Mouse (Mus musculus) embryonic stem cell, embryonic (primary cell): ENCODE measurements around the gene Tpcn2.

ENCODE experiments used
- CTCF ChIA-PET, 4 experiments: fragments of 300-600 bp in 2 of 4; fragments of 350-600 bp in 2 of 4; sonication (Branson Sonifier 250); formaldehyde crosslinking; loops; one replicate each; lab custom pipeline; 2022; ENCODE audit warnings: inconsistent platforms in 2 of 4; lab: Charles Lee
- POLR2A ChIA-PET, 4 experiments: fragments of 300-600 bp in 2 of 4; fragments of 350-600 bp in 2 of 4; sonication (Branson Sonifier 250); formaldehyde crosslinking; loops; one replicate each; lab custom pipeline; 2022; ENCODE audit warnings: antibody characterized with exemption in 4 of 4, inconsistent platforms in 1 of 4; lab: Charles Lee

Gene Tpcn2

DNA sequence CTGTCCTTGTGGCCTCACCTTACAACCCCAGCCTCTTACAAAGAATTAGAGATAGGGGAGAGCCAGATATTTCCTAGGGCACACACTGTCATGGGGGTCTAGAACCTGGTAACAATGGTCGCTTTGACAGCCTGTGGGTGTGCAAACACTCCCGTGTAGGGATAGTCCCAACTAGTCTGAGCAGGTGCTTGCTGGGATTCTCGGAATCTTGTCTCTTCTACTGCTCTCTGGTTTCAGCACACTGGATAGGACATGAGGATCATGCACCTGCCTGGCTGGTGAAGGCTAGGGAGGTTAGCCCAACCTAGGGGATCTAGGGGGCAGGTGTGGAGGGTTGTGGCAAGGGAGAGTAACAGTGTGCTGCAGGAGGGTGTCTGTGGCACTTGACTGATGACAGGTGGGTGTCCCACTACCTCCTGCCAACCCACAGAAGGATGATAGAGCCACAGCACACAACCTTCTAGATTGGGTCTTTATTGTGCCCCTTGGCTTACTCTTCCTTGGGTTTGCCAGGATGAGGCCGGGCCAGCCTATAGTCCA, 78.4 kb downstream of the Tpcn2 start:
- POLR2A ChIA-PET, result interaction anchor here in 2 of 4 experiments (0.8 to 1.9 kb wide), 5 partner anchors 9 to 265 kb away, joined by 3 to 9 read pairs (median 4); no protein-coding TSS in a partner anchor
- CTCF ChIA-PET, result interaction anchor here in 1 of 4 experiments (1.1 kb wide), 1 partner anchor 270 kb away, joined by 3 read pairs; no protein-coding TSS in a partner anchor

DNA sequence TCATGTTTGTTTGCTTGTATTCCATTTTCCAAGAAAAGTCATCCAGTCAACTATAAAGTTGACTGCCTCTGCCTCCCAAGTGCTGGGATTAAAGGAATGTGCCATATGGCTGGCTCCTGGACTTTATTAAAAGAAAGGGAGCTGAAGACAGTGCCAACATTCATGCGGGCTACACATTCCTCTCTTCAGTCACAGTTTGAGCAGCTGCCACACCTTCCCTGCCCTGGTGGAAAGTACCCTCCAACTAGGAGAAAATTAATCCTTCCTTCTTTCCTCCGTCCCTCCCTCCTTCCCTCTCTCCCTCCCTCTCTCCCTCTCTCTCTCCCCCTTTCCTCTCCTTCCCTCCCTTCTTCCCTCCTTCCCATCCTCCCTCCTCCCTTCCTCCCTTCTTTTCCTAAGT, 84.1 kb downstream of the Tpcn2 start:
- ChIA-PET POLR2A (interaction anchor here in 2 of 4 experiments (0.6 kb wide), 2 partner anchors 67 to 366 kb away, joined by 3 read pairs; no protein-coding TSS in a partner anchor), CTCF (interaction anchor here in 1 of 4 experiments (0.6 kb wide), 2 partner anchors 79 to 1161 kb away, joined by 3 to 4 read pairs; no protein-coding TSS in a partner anchor)

DNA sequence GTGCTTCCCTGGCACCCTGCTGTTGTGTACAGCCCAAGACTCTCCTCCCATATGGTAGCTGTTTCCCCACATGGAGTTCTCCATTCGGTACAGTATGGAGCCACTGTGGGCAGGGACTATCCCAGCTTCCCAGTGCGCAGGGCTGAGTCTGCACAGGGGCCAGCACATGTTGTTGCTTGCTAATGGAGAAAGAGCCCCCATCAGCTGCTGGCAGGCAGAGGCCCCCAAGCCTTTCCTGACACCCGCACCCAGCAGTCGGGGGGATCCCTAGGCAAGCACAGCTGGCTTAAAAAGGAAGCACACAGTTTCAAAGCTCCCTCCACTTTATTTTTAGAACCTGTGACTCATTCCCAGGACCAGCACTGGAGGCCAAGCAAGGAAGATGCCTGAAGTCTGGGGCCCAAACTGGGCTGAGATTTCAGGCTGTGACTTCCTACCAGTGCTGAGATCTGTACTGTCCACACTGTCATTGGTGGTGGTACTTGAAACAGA, 85.5 kb downstream of the Tpcn2 start:
- ChIA-PET POLR2A (interaction anchor here in 3 of 4 experiments (1.0 to 1.5 kb wide), 5 partner anchors 25 to 258 kb away, joined by 3 to 7 read pairs (median 3); partner anchors contain the start of gene Ccnd1 (in 1 of the 3)), CTCF (interaction anchor here in 1 of 4 experiments (0.8 kb wide), 1 partner anchor 261 kb away, joined by 4 read pairs; no protein-coding TSS in a partner anchor)

DNA sequence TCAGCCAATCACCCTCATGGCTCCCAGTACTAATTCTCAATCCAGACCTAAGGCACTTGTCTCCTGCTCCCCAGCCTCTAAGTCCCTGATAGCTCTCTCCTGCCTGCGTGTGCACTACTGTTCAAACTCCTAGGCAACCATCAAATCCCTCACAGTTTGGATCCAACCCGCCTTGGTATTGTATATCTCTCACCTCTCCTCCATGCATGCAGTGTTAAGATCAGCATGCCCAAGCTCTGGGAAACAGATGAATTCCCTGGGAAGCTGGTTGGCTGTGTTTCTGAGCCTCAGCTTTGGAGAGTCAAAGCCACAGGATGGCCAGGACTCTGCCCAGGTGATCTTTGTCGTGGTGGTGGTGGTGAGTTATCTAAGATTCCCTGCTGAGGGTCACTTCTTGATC, 86.1 kb downstream of the Tpcn2 start:
- ChIA-PET CTCF (no interaction called here), POLR2A (interaction anchor here in 3 of 4 experiments (0.6 to 1.5 kb wide), 6 partner anchors 22 to 255 kb away, joined by 3 to 7 read pairs (median 3); no protein-coding TSS in a partner anchor)

DNA sequence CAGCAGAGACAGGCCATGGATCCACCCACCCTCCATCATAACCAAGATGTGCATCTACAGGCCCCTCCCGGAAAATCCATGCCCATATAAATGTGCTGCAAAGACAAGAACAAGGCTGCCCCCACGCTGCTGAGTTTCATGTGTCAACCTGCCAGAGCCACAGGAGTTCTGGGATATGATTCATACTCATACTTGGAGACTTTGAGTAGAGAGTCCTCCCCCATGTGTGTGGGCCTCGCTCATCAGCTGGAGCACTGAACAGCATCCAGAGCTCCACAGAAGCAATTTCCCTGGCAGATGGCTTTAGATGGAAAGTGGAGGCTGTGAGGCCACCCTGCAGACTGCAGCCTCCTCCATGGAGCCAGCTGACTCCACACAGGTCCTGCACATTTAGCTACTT, 86.8 kb downstream of the Tpcn2 start:
- ChIA-PET POLR2A (interaction anchor here in 3 of 4 experiments (0.6 to 1.5 kb wide), 4 partner anchors 24 to 254 kb away, joined by 3 to 7 read pairs (median 4); no protein-coding TSS in a partner anchor), CTCF (no interaction called here)

DNA sequence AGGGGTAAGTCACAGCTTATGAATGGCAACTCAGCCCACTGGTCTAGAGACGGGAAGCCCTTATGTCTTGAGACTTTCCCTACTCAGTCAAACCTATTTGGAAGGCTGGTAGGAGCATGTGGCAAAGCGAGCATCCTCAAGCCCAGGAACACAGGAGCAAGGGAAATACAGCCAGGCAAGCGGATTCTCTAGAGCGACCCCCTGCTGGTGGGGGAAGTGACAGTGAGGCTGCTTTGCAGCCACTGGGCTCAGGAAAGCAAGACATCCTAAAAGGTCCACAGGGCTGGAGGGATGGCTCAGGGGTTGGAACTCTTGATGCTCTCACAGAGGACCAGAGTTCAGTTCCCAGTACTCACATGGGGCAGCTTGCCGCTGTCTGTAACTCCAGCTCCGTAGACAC, 87.5 kb downstream of the Tpcn2 start:
- ChIA-PET POLR2A (interaction anchor here in 1 of 4 experiments (1.3 to 1.7 kb wide), 3 partner anchors 10 to 24 kb away, joined by 3 to 6 read pairs (median 5); no protein-coding TSS in a partner anchor), CTCF (no interaction called here)

DNA sequence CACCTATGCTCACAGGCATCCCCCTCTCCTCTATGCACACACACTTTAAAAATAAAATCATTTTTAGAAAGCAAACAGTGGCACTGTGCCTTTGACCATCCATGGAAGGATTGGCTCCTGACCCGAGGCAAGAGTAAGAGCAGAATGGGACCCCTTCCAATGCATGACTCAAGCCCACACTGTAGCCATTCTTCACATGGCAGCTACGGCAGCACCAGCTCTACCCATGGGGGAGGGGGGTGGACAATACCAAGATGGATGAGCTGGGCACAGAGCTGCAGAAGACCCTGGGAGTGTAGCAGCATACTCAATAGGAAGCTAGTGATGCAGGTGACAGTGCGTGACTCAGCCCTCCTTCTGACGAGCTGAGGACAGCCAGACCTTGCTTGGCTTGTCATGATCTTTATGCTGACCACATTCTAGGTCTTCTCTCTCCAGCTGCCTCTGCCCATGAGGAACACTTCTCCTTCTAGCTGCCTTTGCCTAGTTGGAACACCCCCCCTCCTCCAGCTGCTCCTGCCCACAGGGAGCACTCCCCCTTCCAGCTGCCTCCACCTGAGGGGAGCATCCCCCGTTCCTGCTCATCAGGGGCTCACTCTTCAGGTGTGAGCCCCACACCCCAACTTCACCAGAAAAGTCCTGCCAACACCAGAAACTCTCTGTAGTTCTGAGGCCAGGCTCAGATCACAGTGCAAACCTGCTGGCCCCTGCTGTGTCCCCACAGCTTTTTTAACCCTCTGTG, 88.5 kb downstream of the Tpcn2 start:
- CTCF ChIA-PET, result interaction anchor here in 1 of 4 experiments (2.1 kb wide), 1 partner anchor 263 kb away, joined by 8 read pairs; no protein-coding TSS in a partner anchor
- POLR2A ChIA-PET, result interaction anchor here in 2 of 4 experiments (1.2 to 2.4 kb wide), 8 partner anchors 11 to 254 kb away, joined by 3 to 11 read pairs (median 5); no protein-coding TSS in a partner anchor

DNA sequence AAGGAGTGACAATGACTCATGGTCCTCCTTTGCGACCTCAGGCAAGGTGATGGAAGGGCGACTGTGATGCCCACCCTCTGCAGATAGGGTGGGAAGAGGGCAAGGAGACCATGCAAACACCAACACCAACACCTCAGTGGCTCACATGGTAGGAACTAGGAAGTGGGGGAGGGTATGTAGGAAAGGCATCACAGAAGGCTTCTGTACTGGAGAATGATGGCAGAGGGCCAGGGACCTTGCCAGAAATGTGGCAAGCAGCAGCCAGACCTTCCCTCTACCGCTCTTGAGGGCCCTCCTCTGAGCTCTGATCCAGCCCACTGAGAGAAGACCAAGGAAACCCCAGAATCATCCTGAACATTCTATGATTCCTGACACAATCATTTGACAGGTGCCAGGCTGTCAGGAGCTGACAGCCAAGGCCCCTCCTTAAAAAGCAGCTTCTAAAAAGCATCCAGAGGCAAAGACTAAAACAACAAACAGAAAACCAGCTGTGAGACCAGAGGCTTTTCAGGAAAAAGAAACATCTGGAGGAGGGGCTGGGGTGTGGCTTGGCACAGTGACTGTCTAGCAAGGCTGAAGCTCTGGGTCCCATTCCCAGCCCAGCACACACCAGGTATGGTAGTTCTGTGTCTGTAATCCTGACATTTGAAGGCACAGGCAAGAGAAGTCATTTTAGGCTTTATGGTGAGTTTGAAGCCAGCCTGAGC, 89.2 kb downstream of the Tpcn2 start:
- CTCF ChIA-PET, result interaction anchor here in 1 of 4 experiments (2.1 kb wide), 1 partner anchor 263 kb away, joined by 8 read pairs; no protein-coding TSS in a partner anchor
- POLR2A ChIA-PET, result interaction anchor here in 3 of 4 experiments (0.7 to 2.4 kb wide), 10 partner anchors 12 to 253 kb away, joined by 3 to 11 read pairs (median 4); no protein-coding TSS in a partner anchor

DNA sequence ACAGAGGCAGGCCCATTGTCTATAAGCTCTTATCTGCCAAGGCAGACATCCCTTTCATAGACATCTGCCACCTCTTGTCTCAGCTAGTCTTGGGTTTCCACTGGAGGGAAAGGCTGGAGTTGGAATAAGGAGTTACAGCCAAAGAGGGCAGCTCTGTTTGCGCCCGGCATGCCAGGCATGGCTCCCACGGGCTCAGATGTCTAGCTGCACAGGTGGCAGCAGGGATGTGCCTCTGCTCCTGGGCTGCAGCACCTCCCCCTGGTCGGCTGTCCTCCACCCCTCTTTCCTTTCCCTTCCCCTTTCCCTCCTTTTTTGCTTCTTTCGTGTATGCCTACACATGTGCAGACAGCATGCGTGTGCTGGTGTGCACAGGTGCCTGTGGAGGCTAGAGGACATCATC, 91.0 kb downstream of the Tpcn2 start:
- ChIA-PET POLR2A (interaction anchor here in 1 of 4 experiments (1.6 to 2.4 kb wide), 2 partner anchors 11 to 261 kb away, joined by 4 to 11 read pairs; no protein-coding TSS in a partner anchor), CTCF (no interaction called here)

DNA sequence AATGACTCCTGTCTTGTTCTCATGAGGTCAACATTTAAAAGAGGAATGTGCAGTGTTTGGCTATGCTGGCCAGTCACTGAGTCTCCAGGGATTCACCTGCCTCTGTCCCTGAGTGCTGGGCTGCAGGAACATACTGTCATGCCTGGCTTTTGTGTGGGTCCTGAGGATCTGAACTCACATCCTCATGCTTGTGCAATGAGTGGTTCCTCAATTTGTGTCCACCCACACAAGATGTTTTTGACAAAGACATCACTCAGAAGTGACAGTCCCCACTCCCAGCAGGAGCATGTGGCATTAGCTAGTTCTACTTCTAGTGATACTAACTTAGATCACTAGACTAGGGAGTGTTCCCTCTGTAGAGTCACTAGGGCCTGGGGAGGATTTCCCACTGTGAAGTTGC, 93.3 kb downstream of the Tpcn2 start:
- ChIA-PET POLR2A (interaction anchor here in 1 of 4 experiments (0.5 kb wide), 1 partner anchor 55 kb away, joined by 3 read pairs; no protein-coding TSS in a partner anchor), CTCF (no interaction called here)

DNA sequence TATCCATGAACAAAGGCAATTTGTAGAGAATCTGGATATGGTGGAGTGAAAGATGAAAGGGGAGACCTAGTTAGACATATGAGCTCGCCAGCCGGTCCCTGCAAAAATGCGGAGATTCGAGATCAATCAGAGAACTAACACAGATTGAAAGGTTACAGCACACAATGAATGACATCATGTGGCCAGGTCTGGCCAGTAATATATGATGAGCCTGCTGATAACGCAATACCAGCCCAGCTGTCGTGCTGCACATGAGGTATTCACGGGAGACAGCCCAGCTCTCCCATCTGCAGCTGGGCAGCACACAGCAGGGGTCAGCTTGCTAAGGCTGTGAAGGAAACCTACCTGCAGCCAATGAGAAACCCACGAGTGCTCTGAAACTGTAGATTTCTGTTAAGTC, 94.5 kb downstream of the Tpcn2 start:
- ChIA-PET POLR2A (interaction anchor here in 1 of 4 experiments (1.3 kb wide), 1 partner anchor 14 kb away, joined by 4 read pairs; no protein-coding TSS in a partner anchor), CTCF (interaction anchor here in 1 of 4 experiments (0.7 kb wide), 1 partner anchor 12 kb away, joined by 3 read pairs; no protein-coding TSS in a partner anchor)

DNA sequence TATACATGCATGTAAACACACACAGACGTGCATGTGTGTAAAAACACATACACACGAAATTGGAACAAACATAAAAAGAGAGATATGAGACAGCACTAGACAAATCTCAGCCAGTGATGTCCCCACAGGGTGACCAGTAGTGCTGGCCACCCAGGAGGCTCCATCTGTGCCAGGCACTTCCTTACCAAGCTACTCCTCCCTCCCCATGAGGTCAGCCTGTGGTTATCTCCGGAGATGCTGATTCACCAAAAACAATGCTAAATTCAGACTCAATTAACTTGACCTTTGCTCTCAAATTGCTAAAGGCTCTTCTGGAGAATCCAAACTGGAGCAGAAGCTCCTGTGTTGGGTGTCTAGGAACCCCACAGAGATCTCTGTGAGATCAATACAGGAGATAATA, 96.0 kb downstream of the Tpcn2 start:
- ChIA-PET CTCF (no interaction called here), POLR2A (no interaction called here)

DNA sequence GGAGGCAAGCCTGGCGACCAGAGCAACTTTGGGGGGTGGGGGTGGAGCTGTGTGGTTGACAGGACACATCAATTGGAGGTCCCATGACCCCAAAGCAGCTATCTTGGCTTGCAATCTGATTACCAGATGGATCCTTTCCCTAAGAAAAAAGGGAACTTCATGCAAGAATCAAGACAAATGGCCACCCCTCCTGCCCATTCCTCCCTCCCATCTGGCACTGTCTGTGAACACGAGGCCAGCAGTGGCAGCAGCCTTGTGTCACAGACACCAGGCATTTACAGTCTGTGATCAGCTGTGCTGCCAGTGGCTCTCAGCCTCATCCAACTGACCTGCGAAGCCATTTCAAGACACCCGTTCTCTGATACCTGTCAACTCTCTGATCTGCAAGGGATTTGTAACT, 101.4 kb downstream of the Tpcn2 start:
- CTCF ChIA-PET, result no interaction called here

DNA sequence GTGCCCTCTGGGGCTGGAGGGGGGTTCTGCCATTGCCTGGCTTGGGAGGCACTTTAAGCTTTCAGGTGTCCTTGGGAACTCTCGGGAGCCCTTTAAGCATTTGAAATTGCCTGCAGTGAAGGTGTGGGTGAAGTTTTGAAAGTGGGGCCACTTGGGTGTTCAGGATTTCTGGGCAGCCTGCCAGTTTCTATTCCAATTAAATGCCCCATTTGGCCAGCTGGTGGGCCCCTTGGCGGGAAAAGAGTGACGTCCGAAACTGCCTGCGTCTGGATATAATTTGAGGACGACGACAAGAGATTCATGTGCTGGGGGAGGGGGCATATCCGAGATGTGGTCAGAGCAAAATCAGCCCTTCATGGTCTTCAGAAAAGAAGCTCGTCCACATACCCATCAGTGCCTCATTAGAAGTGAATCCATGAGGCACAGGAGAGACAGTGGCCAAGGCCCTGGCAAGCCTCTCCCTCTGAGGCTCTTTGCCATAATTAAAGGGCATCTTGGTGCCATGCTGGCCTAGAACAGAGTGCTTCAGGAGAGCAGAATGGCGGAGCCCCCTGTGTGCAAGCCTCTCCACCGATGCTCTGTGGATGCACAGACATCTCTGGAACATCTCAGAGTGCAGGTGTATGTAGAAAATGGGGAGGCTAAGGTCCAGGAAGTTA, 102.3 kb downstream of the Tpcn2 start:
- ChIA-PET CTCF (no interaction called here), POLR2A (interaction anchor here in 2 of 4 experiments (0.9 to 2.2 kb wide), 5 partner anchors 8 to 45 kb away, joined by 3 to 11 read pairs (median 4); no protein-coding TSS in a partner anchor)

More for the DNA sequence above, 101.4 kb downstream of the Tpcn2 start:
- POLR2A ChIA-PET, result interaction anchor here in 2 of 4 experiments (1.2 to 2.2 kb wide), 3 partner anchors 9 to 11 kb away, joined by 4 to 11 read pairs (median 6); no protein-coding TSS in a partner anchor

DNA sequence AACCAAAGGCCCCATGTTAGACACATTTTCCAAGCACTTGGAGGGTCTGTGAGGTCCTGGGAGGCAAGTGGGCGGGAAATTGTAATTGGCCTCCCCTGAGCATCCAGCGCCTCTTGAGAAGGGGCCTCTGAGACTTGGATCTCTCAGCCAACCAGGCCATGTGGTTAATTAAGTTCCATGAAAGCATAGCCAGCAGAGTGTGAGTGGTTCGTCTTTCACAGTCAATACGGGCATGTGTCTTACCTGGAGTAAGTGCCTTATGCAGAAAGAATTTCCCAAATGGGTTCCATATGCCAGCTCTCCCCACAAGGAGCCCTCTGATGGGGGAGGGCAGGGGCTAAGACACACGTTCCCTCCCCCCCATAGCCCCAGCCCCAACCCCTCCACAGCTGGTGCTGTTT, 104.1 kb downstream of the Tpcn2 start:
- ChIA-PET POLR2A (interaction anchor here in 1 of 4 experiments (1.1 to 1.6 kb wide), 2 partner anchors 7 to 43 kb away, joined by 3 read pairs; no protein-coding TSS in a partner anchor), CTCF (no interaction called here)

DNA sequence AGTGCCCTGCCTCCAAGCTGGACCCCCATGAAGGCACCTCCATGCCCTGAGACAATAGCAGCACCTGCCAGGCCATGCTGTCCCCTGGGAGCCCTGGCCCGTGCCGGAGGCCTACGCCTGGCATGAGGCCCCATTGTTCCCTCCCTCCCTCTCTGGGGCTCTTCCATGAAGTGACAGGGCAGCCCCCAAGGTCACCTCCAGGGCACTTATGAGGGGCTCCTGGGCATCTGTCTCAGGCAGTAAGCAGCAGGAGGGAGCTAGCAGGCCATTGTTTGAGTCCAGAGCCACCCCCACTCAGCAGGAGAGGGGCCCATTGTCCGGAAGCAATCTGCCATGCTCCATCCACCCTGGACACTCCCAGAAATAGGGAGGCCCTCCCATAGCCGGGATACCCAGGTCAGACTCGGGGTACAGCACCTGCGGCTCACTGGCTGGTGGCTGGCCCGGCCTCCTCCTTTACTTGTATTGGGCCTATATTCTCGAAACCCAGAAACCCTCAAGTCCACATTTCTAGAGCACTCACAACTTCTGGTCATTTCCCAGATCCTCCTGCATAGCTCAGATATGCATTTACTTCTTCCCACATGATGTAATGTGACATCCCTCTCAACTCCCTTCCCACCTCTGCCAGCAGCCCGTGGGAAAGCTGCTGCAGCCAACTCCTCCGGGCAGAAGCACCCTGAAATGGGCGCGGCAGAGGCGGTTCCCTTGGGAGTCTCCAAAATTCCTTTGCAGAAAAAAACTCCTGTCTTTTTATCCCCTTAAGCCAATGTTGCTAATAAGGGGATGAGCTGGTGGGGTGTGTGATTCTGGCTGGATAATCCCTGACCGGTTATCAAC, 106.8 kb downstream of the Tpcn2 start:
- POLR2A ChIA-PET, result interaction anchor here in 3 of 4 experiments (0.6 to 6.4 kb wide), 12 partner anchors 9 to 1773 kb away, joined by 3 to 59 read pairs (median 4); partner anchors contain the start of gene Ccnd1 (in 1 of the 3)
- CTCF ChIA-PET, result interaction anchor here in 3 of 4 experiments (0.6 to 1.5 kb wide), 7 partner anchors 12 to 262 kb away, joined by 3 to 4 read pairs (median 3); partner anchors contain the start of gene LTO1 (in 1 of the 3)
